Mouse (Mus musculus) stomach, postnatal 0 days (tissue): ENCODE results near the gene Arhgap22.

Experiments
- CTCF ChIP-seq: IDR thresholded peaks from 2 replicates; pipeline ENCODE4 v1.5.1; 2016; ENCODE audit warnings: antibody characterized with exemption, low read depth, mild to moderate bottlenecking, moderate library complexity
- EP300 ChIP-seq: optimal IDR thresholded peaks from 2 replicates; pipeline ENCODE3; 2016; ENCODE audit warnings: antibody characterized with exemption

GRCm38 (mm10) chr14:33214767-33215128 lies 922 bp downstream of the Arhgap22 start:
- no peak for TF ChIP-seq CTCF
- no peak for TF ChIP-seq EP300
